Mouse (Mus musculus) liver, embryonic 14.5 days (tissue): ENCODE measurements around the gene Gm11627.

Experiments used
- CTCF ChIP-seq: IDR thresholded peaks from 2 replicates; pipeline ENCODE4 v1.5.1; 2016; ENCODE audit warnings: antibody characterized with exemption, low read depth, control low read depth
- EP300 ChIP-seq: IDR thresholded peaks from 2 replicates; pipeline ENCODE4 v1.6.1; 2016; ENCODE audit warnings: antibody characterized with exemption, low read depth

GRCm38 (mm10) chr11:102609483-102609882 is 30.2 kb upstream of the Gm11627 start:
- TF ChIP-seq CTCF (no peak), EP300 (no peak)
